Mouse (Mus musculus): ENCODE measurements at regions not wholly inside any gene's neighbourhood (a gene's known extent, or its start where the extent isn't known, plus 50 kb on each side); places are given as distances from the start of the nearest gene placed in this dataset.

- no peak overlapping the region for H3K4me2 ChIP-seq (ENCODE audit: low read depth, low read length)
- 44% methylated on average over 3 of the region's 3 CpGs for WGBS
- no peak overlapping the region for H3K27ac ChIP-seq (ENCODE audit: low read length)
- no peaks in the 10 kb centered on the region for H3K36me3 ChIP-seq (ENCODE audit: control insufficient read depth, insufficient read depth, low read length)
- no peak for ATAC-seq (ENCODE audit: insufficient read depth, low FRiP score)
- no peaks in the 10 kb centered on the region for H3K4me1 ChIP-seq (ENCODE audit: control insufficient read depth, insufficient read depth, low read length)
- H3K4me3 ChIP-seq (replicated peaks; ENCODE audit: low read length): no peak overlapping the region
- no peak overlapping the region for H3K9ac ChIP-seq (ENCODE audit: low read length)
- no peaks in the 10 kb centered on the region for H3K27me3 ChIP-seq (ENCODE audit: control insufficient read depth, insufficient read depth, low read length)
- H3K9me3 ChIP-seq (replicated peaks; ENCODE audit: control insufficient read depth, low read length): no peaks in the 10 kb centered on the region
Observed at GRCm38 (mm10) chr9:14115521-14115920, 159.3 kb upstream of the Sesn3 start.

DNA sequence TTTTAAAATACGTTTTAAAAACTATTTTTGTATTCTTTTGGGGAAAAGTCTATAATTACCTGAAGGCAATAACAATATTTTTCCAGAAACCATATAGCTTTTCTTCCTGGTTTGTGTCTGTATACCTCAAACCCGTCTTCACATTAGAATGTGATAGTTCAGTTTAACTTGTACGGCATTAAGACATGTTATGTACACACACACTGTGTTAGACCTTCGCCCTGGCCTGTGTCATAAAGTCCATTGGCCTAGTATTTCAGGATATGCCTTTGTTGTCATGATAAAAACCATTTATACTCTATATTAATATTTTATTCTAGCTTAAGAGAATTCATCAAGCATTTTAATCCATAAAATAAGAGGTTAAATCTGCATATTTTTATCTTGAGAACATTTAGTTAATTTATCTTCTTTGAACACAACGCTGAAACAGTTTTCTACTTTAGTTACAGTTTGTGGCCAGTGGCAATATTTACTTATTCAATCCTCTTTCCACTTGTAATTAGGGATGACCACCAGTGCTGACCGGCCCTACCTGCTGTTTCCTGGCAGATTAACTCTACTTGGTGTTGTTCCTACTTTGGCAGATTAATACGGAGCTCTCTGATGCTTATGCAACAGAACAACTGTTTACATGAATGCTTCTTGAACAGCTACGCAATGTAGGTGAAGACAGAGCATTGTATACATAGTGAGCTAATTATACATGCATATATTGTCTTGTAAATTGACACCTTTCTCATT lies 158.6 kb upstream of the Sesn3 start:
- WGBS: 68% methylated on average over 8 of the region's 8 CpGs
- no peaks in the 10 kb centered on the region for H3K9me3 ChIP-seq (replicated peaks; ENCODE audit: control insufficient read depth, low read length)
- no peak for ATAC-seq (ENCODE audit: insufficient read depth, low FRiP score)
- H3K4me2 ChIP-seq (ENCODE audit: low read depth, low read length): no peak overlapping the region
- H3K4me3 ChIP-seq (replicated peaks; ENCODE audit: low read length): no peak overlapping the region
- H3K27ac ChIP-seq (ENCODE audit: low read length): no peak overlapping the region
- no peaks in the 10 kb centered on the region for H3K36me3 ChIP-seq (ENCODE audit: control insufficient read depth, insufficient read depth, low read length)
- H3K4me1 ChIP-seq (ENCODE audit: control insufficient read depth, insufficient read depth, low read length): no peaks in the 10 kb centered on the region
- no peaks in the 10 kb centered on the region for H3K27me3 ChIP-seq (ENCODE audit: control insufficient read depth, insufficient read depth, low read length)
- no peak overlapping the region for H3K9ac ChIP-seq (ENCODE audit: low read length)

- Histone ChIP-seq H3K4me3 (replicated peaks; ENCODE audit: low read length) (no peak overlapping the region), H3K4me2 (ENCODE audit: low read depth, low read length) (no peak overlapping the region), H3K4me1 (ENCODE audit: control insufficient read depth, insufficient read depth, low read length) (peaks cover 5% of the 10 kb centered on the region), H3K27me3 (ENCODE audit: control insufficient read depth, insufficient read depth, low read length) (no peaks in the 10 kb centered on the region), H3K36me3 (ENCODE audit: control insufficient read depth, insufficient read depth, low read length) (no peaks in the 10 kb centered on the region), H3K9me3 (replicated peaks; ENCODE audit: control insufficient read depth, low read length) (peaks cover 3% of the 10 kb centered on the region; the same call in 1 of the 2 replicates), H3K9ac (ENCODE audit: low read length) (no peak overlapping the region), H3K27ac (ENCODE audit: low read length) (no peak overlapping the region; the same call in 1 of the 2 replicates)
- no peak for ATAC-seq (ENCODE audit: insufficient read depth, low FRiP score)
- WGBS: 41% methylated on average over 5 of the region's 5 CpGs
Observed at GRCm38 (mm10) chr9:14133372-14133771, 141.5 kb upstream of the Sesn3 start.

DNA sequence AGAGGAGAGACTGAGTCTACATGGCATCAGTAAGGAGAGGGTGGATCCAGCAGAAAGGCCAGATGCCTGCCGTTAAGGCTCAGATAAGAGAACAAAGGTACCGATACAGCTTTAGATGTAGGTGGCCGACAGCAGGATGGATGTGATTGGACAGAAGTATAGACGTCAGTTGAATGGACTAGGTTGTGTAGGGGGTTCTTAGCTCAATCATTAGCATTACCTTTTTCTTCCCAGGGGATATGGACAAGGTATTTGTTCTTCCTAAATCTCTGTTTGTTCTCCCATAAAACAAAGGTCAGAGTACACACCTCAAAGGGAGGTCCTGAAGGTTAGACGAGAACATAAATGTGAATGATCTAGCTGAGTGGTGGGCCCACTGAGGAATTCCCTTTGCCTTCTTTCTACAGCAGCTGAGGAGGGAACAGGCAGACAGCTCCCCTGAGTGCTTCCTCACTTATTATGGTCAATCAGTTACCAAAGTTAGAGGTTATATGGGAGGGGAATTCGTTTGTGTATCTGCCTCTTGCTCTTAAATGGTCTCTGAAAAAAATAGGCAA lies 139.9 kb upstream of the Sesn3 start:
- Histone ChIP-seq H3K36me3 (ENCODE audit: control insufficient read depth, insufficient read depth, low read length) (no peaks in the 10 kb centered on the region), H3K4me3 (replicated peaks; ENCODE audit: low read length) (no peak overlapping the region), H3K4me1 (ENCODE audit: control insufficient read depth, insufficient read depth, low read length) (peaks cover 5% of the 10 kb centered on the region), H3K9ac (ENCODE audit: low read length) (no peak overlapping the region), H3K27me3 (ENCODE audit: control insufficient read depth, insufficient read depth, low read length) (no peaks in the 10 kb centered on the region), H3K9me3 (replicated peaks; ENCODE audit: control insufficient read depth, low read length) (peaks cover 3% of the 10 kb centered on the region; the same call in 1 of the 2 replicates), H3K4me2 (ENCODE audit: low read depth, low read length) (no peak overlapping the region), H3K27ac (ENCODE audit: low read length) (no peak overlapping the region)
- 46% methylated on average over 6 of the region's 6 CpGs for WGBS
- ATAC-seq (ENCODE audit: insufficient read depth, low FRiP score): no peak

GRCm38 (mm10) chr9:14141321-14141720 lies 133.5 kb upstream of the Sesn3 start:
- Histone ChIP-seq H3K36me3 (ENCODE audit: control insufficient read depth, insufficient read depth, low read length) (no peaks in the 10 kb centered on the region), H3K9me3 (replicated peaks; ENCODE audit: control insufficient read depth, low read length) (no peaks in the 10 kb centered on the region), H3K9ac (ENCODE audit: low read length) (no peak overlapping the region), H3K4me3 (replicated peaks; ENCODE audit: low read length) (no peak overlapping the region), H3K4me1 (ENCODE audit: control insufficient read depth, insufficient read depth, low read length) (no peaks in the 10 kb centered on the region), H3K27ac (ENCODE audit: low read length) (no peak overlapping the region), H3K27me3 (ENCODE audit: control insufficient read depth, insufficient read depth, low read length) (no peaks in the 10 kb centered on the region), H3K4me2 (ENCODE audit: low read depth, low read length) (no peak overlapping the region)
- ATAC-seq (ENCODE audit: insufficient read depth, low FRiP score): no peak
- WGBS: 89% methylated on average over 4 of the region's 4 CpGs

GRCm38 (mm10) chr9:14143988-14144387 lies 130.9 kb upstream of the Sesn3 start:
- no peaks in the 10 kb centered on the region for H3K36me3 ChIP-seq (ENCODE audit: control insufficient read depth, insufficient read depth, low read length)
- H3K9me3 ChIP-seq (replicated peaks; ENCODE audit: control insufficient read depth, low read length): no peaks in the 10 kb centered on the region
- H3K4me3 ChIP-seq (replicated peaks; ENCODE audit: low read length): no peak overlapping the region
- no peak overlapping the region for H3K4me2 ChIP-seq (ENCODE audit: low read depth, low read length)
- 40% methylated on average over 2 of the region's 2 CpGs for WGBS
- no peak overlapping the region for H3K9ac ChIP-seq (ENCODE audit: low read length)
- no peak for ATAC-seq (ENCODE audit: insufficient read depth, low FRiP score)
- no peaks in the 10 kb centered on the region for H3K27me3 ChIP-seq (ENCODE audit: control insufficient read depth, insufficient read depth, low read length)
- no peak overlapping the region for H3K27ac ChIP-seq (ENCODE audit: low read length)
- H3K4me1 ChIP-seq (ENCODE audit: control insufficient read depth, insufficient read depth, low read length): no peaks in the 10 kb centered on the region

- WGBS: 76% methylated on average over 7 of the region's 7 CpGs
- H3K36me3 ChIP-seq (ENCODE audit: control insufficient read depth, insufficient read depth, low read length): no peaks in the 10 kb centered on the region
- no peaks in the 10 kb centered on the region for H3K4me1 ChIP-seq (ENCODE audit: control insufficient read depth, insufficient read depth, low read length)
- no peak overlapping the region for H3K27ac ChIP-seq (ENCODE audit: low read length)
- H3K4me2 ChIP-seq (ENCODE audit: low read depth, low read length): no peak overlapping the region
- H3K4me3 ChIP-seq (replicated peaks; ENCODE audit: low read length): no peak overlapping the region
- no peak overlapping the region for H3K9ac ChIP-seq (ENCODE audit: low read length)
- H3K9me3 ChIP-seq (replicated peaks; ENCODE audit: control insufficient read depth, low read length): no peaks in the 10 kb centered on the region
- ATAC-seq (ENCODE audit: insufficient read depth, low FRiP score): no peak
- H3K27me3 ChIP-seq (ENCODE audit: control insufficient read depth, insufficient read depth, low read length): no peaks in the 10 kb centered on the region
Observed at GRCm38 (mm10) chr9:14147088-14147487, 127.8 kb upstream of the Sesn3 start.

DNA sequence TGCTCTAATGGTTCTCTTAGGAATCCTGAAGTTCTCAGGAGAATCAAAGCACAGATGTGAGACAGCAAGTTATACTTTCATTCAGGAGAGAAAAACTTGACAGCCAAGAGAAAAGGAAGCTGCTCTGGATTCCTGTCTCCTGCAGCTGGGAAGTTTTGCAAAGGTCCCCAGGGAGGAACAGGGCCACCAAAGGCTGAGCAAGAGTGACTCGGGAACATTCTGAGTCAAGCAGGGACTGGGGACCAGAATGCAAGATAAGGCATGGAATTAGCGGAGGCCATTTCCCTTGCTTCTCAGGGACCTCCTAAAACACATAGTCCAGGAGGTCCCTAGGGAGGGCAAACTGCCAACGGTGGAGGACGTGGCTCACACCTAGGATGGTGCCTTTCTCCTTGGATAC lies 127.1 kb upstream of the Sesn3 start:
- Histone ChIP-seq H3K27me3 (ENCODE audit: control insufficient read depth, insufficient read depth, low read length) (no peaks in the 10 kb centered on the region), H3K9me3 (replicated peaks; ENCODE audit: control insufficient read depth, low read length) (no peaks in the 10 kb centered on the region), H3K9ac (ENCODE audit: low read length) (no peak overlapping the region), H3K36me3 (ENCODE audit: control insufficient read depth, insufficient read depth, low read length) (no peaks in the 10 kb centered on the region), H3K4me1 (ENCODE audit: control insufficient read depth, insufficient read depth, low read length) (no peaks in the 10 kb centered on the region), H3K4me2 (ENCODE audit: low read depth, low read length) (no peak overlapping the region), H3K4me3 (replicated peaks; ENCODE audit: low read length) (no peak overlapping the region), H3K27ac (ENCODE audit: low read length) (no peak overlapping the region)
- WGBS: 61% methylated on average over 4 of the region's 4 CpGs
- no peak for ATAC-seq (ENCODE audit: insufficient read depth, low FRiP score)

GRCm38 (mm10) chr9:14150288-14150687 lies 124.6 kb upstream of the Sesn3 start:
- no peak overlapping the region for H3K4me2 ChIP-seq (ENCODE audit: low read depth, low read length)
- no peak for ATAC-seq (ENCODE audit: insufficient read depth, low FRiP score)
- WGBS: 87% methylated on average over 9 of the region's 9 CpGs
- H3K4me1 ChIP-seq (ENCODE audit: control insufficient read depth, insufficient read depth, low read length): no peaks in the 10 kb centered on the region
- no peaks in the 10 kb centered on the region for H3K36me3 ChIP-seq (ENCODE audit: control insufficient read depth, insufficient read depth, low read length)
- H3K9ac ChIP-seq (ENCODE audit: low read length): no peak overlapping the region
- H3K27ac ChIP-seq (ENCODE audit: low read length): no peak overlapping the region
- H3K27me3 ChIP-seq (ENCODE audit: control insufficient read depth, insufficient read depth, low read length): no peaks in the 10 kb centered on the region
- H3K9me3 ChIP-seq (replicated peaks; ENCODE audit: control insufficient read depth, low read length): no peaks in the 10 kb centered on the region
- no peak overlapping the region for H3K4me3 ChIP-seq (replicated peaks; ENCODE audit: low read length)

Data from stomach, embryonic 16.5 days (tissue).